Mouse (Mus musculus) neural tube, embryonic 15.5 days (tissue): ENCODE data around the gene Lrrc1. TPM values are rescaled to one million over a fixed set of nuclear protein-coding genes. Genes with fewer than 3 reads are reported as not detected.

Source experiments
- ATAC-seq: fragments of 200-750 bp; cut with Nextera tagmentation; 2 replicates; pipeline ENCODE4 v1.8.0; 2017; ENCODE audit warnings: mild to moderate bottlenecking, moderate TSS enrichment, moderate library complexity; ENCODE audit not compliant: low FRiP score
- H3K27ac ChIP-seq: fragments of 300-500 bp; sonication (generic); replicated peaks from 2 replicates; pipeline ENCODE4 v1.5.1; 2015; ENCODE audit warnings: mild to moderate bottlenecking, inconsistent platforms
- H3K27me3 ChIP-seq: fragments of 300-500 bp; sonication (generic); replicated peaks from 2 replicates; pipeline ENCODE4 v1.6.1; 2015; ENCODE audit warnings: inconsistent platforms
- H3K36me3 ChIP-seq: fragments of 300-500 bp; sonication (generic); 2 replicates; pipeline ENCODE4 v1.6.1; 2015; ENCODE audit warnings: inconsistent platforms
- H3K4me1 ChIP-seq: fragments of 300-500 bp; sonication (generic); 2 replicates; pipeline ENCODE4 v1.6.1; 2015; ENCODE audit warnings: inconsistent platforms
- H3K4me2 ChIP-seq: fragments of 300-500 bp; sonication (generic); 2 replicates; pipeline ENCODE4 v1.6.1; 2015; ENCODE audit warnings: inconsistent platforms, mild to moderate bottlenecking, moderate library complexity
- H3K4me3 ChIP-seq: fragments of 300-500 bp; sonication (generic); replicated peaks from 2 replicates; pipeline ENCODE4 v1.5.1; 2015; ENCODE audit warnings: mild to moderate bottlenecking, inconsistent platforms
- H3K9ac ChIP-seq: fragments of 300-500 bp; sonication (generic); replicated peaks from 2 replicates; pipeline ENCODE4 v1.6.1; 2015; ENCODE audit warnings: mild to moderate bottlenecking, inconsistent platforms
- H3K9me3 ChIP-seq: fragments of 300-500 bp; sonication (generic); replicated peaks from 2 replicates; pipeline ENCODE4 v1.6.1; 2016; ENCODE audit warnings: inconsistent platforms
- WGBS: fragments of 180-500 bp; shearing (Covaris S2); methylation state at CpG from one replicate; pipeline ENCODE4 v1.1.7; 2015; ENCODE audit warnings: mixed read lengths; 5-methylcytosine and 5-hydroxymethylcytosine counted together
- polyA plus RNA-seq: library from polyadenylated mRNA; unstranded; fragments of >200 nt; fragmentation: Nextera tagmentation; extraction: Ambion mirVana; gene quantifications from 2 replicates; pipeline ENCODE4 v1.2.1, GENCODE M21; 2015

Lrrc1 gene
- polyA plus RNA-seq, 1 experiment from 2014 or later: 4.8 TPM

- no peak overlapping the region for H3K27ac ChIP-seq
- H3K4me3 ChIP-seq: no peak overlapping the region
- no peaks in the 10 kb centered on the region for H3K9me3 ChIP-seq
- no peaks in the 10 kb centered on the region for H3K36me3 ChIP-seq
- WGBS: 89% methylated on average over 4 of the region's 4 CpGs
- no peak for ATAC-seq
- H3K27me3 ChIP-seq: no peaks in the 10 kb centered on the region
- no peak overlapping the region for H3K4me2 ChIP-seq
- H3K4me1 ChIP-seq: no peaks in the 10 kb centered on the region
- H3K9ac ChIP-seq: no peak overlapping the region
Observed at GRCm38 (mm10) chr9:77416486-77416885, 128.2 kb downstream of the Lrrc1 start.

DNA sequence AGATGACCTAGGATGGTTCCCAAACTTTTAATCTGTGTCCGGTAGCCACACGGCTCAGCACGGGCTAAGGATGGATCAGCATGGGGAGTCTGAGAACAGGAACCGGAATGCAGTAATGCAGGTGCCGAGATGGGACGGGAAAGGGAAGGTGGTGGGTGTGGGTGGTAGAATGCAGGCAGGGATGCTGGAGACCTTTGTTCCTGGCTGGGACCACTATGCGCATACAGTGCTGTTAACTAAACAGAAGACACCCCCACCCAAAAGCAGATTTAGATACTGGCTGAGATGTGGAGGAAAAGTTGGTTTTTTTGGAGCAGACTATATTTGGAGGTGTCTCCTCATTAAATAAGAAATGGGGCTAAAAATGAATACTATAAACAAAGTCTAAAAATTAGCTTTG, 128.7 kb downstream of the Lrrc1 start:
- H3K27me3 ChIP-seq: no peaks in the 10 kb centered on the region
- no peak overlapping the region for H3K27ac ChIP-seq
- H3K4me1 ChIP-seq: no peaks in the 10 kb centered on the region
- WGBS: 97% methylated on average over 7 of the region's 7 CpGs
- no peak for ATAC-seq
- H3K9me3 ChIP-seq: no peaks in the 10 kb centered on the region
- H3K9ac ChIP-seq: no peak overlapping the region
- no peak overlapping the region for H3K4me3 ChIP-seq
- H3K36me3 ChIP-seq: no peaks in the 10 kb centered on the region
- no peak overlapping the region for H3K4me2 ChIP-seq

DNA sequence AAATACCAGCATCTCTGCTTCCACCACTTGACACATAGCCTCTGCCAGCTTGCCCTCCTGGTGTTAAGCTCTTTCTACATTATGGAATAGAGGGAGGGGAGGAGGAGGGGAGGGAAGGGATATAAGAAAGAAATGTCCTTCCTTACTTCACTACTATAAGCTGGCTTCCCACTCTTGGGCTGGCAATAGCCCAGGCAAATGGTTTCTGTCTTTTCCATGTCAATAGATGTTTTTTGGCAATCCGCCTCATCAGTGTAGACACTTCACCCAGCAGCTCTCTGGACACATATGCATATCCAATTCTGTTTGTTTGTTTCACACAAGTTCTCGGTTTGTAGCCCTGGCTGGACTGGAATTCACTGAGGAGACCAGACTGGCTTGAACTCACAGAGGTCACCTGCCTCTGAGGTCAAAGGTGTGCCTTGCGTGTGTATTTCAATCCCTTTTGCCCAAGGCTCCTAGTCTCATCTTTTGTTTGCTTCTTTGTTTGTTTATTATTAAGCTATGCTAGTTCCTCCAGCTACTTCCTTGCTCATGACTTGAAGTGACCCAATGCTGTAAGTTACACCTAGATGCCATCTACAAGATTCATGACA, 132.7 kb downstream of the Lrrc1 start:
- Histone ChIP-seq H3K4me1 (no peaks in the 10 kb centered on the region), H3K9ac (no peak overlapping the region), H3K4me3 (no peak overlapping the region), H3K4me2 (no peak overlapping the region), H3K36me3 (no peaks in the 10 kb centered on the region), H3K27me3 (no peaks in the 10 kb centered on the region), H3K27ac (no peak overlapping the region), H3K9me3 (no peaks in the 10 kb centered on the region)
- no peak for ATAC-seq
- WGBS: 78% methylated on average over 3 of the region's 3 CpGs

DNA sequence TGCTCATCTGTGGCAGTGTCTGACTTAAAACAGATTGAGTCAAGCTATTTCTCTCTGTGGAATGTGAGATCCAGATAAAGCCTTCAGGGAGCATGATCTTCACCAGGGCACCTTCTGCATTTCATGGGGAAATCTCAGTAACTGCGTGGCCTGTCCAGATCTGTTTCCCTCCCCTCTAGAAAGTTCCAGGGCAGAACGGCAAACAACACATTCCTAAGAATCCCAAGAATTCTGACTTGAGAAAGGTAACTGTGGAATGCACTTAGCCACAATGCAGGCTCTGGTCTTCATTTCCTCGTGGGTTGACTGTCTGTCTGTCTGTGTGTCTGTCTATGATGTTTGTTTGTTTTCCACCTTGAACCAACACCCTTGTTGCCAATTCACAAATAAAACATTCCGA, 133.7 kb downstream of the Lrrc1 start:
- Histone ChIP-seq H3K4me1 (no peaks in the 10 kb centered on the region), H3K9ac (no peak overlapping the region), H3K9me3 (no peaks in the 10 kb centered on the region), H3K36me3 (no peaks in the 10 kb centered on the region), H3K27me3 (no peaks in the 10 kb centered on the region), H3K27ac (no peak overlapping the region), H3K4me2 (no peak overlapping the region), H3K4me3 (no peak overlapping the region)
- 81% methylated on average over 4 of the region's 4 CpGs for WGBS
- ATAC-seq: no peak

DNA sequence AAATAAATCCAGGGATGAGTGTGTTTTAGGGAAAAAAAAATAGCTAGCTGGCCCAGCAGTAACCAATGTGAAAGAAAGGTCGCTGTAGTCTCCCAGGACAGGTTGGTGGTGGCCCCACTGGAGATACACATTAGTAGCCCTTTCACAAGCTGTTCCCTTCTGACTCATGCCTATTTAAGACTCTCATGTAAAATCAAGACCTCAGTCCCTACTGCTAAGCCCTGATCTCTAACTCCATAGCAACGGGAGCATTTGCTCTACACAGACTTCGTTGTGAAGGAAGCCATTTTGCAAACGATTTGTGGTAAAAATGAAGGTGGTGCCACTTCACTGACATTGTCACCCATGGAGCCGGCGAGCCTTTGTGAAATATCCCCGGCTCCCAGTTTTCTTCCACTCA, 134.1 kb downstream of the Lrrc1 start:
- Histone ChIP-seq H3K36me3 (no peaks in the 10 kb centered on the region), H3K9me3 (no peaks in the 10 kb centered on the region), H3K4me2 (no peak overlapping the region), H3K27ac (no peak overlapping the region), H3K4me1 (no peaks in the 10 kb centered on the region), H3K9ac (no peak overlapping the region), H3K27me3 (no peaks in the 10 kb centered on the region), H3K4me3 (no peak overlapping the region)
- WGBS: 88% methylated on average over 7 of the region's 7 CpGs
- no peak for ATAC-seq

DNA sequence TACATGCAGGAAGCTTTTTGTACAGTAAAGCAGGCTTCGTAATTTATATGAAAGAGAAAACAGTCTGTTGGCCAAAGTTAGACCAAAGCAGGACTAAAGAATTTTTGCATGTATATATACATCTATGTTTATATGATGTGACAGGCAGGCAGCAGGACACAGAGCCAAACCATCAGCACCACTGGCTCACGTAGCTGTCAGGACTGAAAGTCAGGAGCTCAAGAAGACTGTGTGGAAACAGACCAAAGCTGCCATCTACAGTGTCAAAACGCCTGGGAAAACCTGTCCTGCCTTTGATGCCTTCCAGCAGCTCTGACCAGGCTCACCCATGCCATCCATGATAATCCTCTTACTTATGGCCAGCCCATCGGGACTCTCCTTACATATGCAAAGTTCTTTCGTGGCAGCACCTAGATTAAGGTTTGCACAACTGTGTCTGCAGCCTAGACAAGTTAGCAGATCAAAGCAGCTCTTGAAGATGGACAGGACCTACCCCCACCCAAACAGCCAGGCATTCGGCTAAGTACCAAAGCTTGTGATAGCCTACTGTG, 136.5 kb downstream of the Lrrc1 start:
- Histone ChIP-seq H3K27me3 (no peaks in the 10 kb centered on the region), H3K9ac (no peak overlapping the region), H3K27ac (no peak overlapping the region), H3K9me3 (no peaks in the 10 kb centered on the region), H3K4me2 (no peak overlapping the region), H3K4me3 (no peak overlapping the region), H3K4me1 (no peaks in the 10 kb centered on the region), H3K36me3 (no peaks in the 10 kb centered on the region)
- WGBS: 57% methylated on average over 6 of the region's 6 CpGs
- ATAC-seq: no peak

GRCm38 (mm10) chr9:77406906-77407305, 137.8 kb downstream of the Lrrc1 start:
- Histone ChIP-seq H3K4me3 (no peak overlapping the region), H3K27me3 (no peaks in the 10 kb centered on the region), H3K9ac (no peak overlapping the region), H3K9me3 (no peaks in the 10 kb centered on the region), H3K4me2 (no peak overlapping the region), H3K36me3 (no peaks in the 10 kb centered on the region), H3K27ac (no peak overlapping the region), H3K4me1 (no peaks in the 10 kb centered on the region)
- no peak for ATAC-seq
- 65% methylated on average over 7 of the region's 7 CpGs for WGBS

DNA sequence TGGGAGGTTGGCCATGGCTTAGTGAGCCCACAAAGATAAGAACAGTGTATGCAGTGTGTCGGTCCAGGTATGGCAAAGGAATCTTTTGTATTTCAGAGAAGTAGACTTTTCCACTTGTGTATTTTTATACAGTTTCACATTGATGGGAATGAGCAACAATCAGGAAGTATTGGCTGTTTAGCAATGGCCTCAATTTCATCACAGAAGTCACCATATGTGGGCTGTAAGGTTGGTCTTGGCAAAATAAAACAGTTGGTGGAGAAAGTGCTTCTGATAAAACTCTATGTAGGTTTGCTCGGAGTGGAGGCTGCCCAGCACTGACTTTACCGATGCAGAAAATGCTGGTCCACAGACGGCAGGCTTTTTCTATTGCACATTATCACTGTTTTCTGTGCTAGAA, 140.2 kb downstream of the Lrrc1 start:
- Histone ChIP-seq H3K27ac (no peak overlapping the region), H3K9ac (no peak overlapping the region), H3K4me3 (no peak overlapping the region), H3K4me1 (no peaks in the 10 kb centered on the region), H3K9me3 (no peaks in the 10 kb centered on the region), H3K4me2 (no peak overlapping the region), H3K36me3 (no peaks in the 10 kb centered on the region), H3K27me3 (no peaks in the 10 kb centered on the region)
- 91% methylated on average over 4 of the region's 4 CpGs for WGBS
- ATAC-seq: no peak

DNA sequence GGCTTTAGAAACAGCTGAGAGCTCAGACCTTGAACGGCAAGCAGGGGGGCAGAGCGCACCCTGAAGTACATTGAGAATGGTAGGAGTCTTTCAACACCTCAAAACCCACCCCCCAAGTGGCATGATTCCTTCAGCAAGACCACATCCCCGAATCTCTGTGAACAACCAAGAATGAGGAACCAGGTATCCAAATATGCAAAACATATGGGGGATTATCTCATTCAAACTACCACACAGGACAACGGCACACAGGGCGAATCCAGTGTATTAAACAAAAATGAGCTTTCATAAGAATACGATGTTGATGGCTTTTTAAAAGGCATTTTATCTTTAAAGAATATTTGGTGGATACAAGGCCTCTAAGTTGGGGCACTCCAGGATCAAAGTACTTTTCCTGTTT, 140.7 kb downstream of the Lrrc1 start:
- H3K27me3 ChIP-seq: no peaks in the 10 kb centered on the region

GRCm38 (mm10) chr9:77402971-77403370, 141.7 kb downstream of the Lrrc1 start:
- WGBS: 100% methylated on average over 1 of the region's 1 CpGs
- no peak overlapping the region for H3K4me2 ChIP-seq
- no peaks in the 10 kb centered on the region for H3K4me1 ChIP-seq
- H3K36me3 ChIP-seq: no peaks in the 10 kb centered on the region
- no peak for ATAC-seq
- no peak overlapping the region for H3K9ac ChIP-seq
- no peaks in the 10 kb centered on the region for H3K9me3 ChIP-seq
- no peak overlapping the region for H3K27ac ChIP-seq
- H3K27me3 ChIP-seq: no peaks in the 10 kb centered on the region
- H3K4me3 ChIP-seq: no peak overlapping the region

More for the DNA sequence above, 140.7 kb downstream of the Lrrc1 start:
- Histone ChIP-seq H3K9ac (no peak overlapping the region), H3K4me3 (no peak overlapping the region), H3K36me3 (no peaks in the 10 kb centered on the region), H3K9me3 (no peaks in the 10 kb centered on the region), H3K4me2 (no peak overlapping the region), H3K4me1 (no peaks in the 10 kb centered on the region), H3K27ac (no peak overlapping the region)
- WGBS: 97% methylated on average over 6 of the region's 6 CpGs
- ATAC-seq: no peak

DNA sequence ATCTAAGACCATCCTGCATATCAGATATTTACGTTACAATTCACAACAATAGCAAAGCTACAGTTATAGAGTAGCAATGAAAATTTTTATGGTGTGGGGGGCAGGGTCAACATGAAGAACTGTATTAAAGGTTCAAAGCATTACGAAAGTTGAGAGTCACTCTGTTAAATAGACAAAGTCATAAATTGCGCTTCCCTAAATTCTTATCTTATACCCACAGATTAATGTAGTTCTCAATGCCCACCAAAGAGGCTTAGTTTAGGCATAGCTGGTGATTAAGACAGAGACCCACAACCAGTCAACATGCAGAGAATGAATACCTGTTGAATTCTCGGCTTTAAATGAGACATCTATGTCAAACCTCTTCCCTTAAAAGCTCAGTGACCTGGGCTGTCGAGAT, 144.9 kb downstream of the Lrrc1 start:
- H3K36me3 ChIP-seq: no peaks in the 10 kb centered on the region
- H3K27me3 ChIP-seq: no peaks in the 10 kb centered on the region
- H3K4me3 ChIP-seq: no peak overlapping the region
- ATAC-seq: no peak
- WGBS: 95% methylated on average over 5 of the region's 5 CpGs
- no peaks in the 10 kb centered on the region for H3K4me1 ChIP-seq
- H3K9ac ChIP-seq: no peak overlapping the region
- no peaks in the 10 kb centered on the region for H3K9me3 ChIP-seq
- no peak overlapping the region for H3K4me2 ChIP-seq
- H3K27ac ChIP-seq: no peak overlapping the region

DNA sequence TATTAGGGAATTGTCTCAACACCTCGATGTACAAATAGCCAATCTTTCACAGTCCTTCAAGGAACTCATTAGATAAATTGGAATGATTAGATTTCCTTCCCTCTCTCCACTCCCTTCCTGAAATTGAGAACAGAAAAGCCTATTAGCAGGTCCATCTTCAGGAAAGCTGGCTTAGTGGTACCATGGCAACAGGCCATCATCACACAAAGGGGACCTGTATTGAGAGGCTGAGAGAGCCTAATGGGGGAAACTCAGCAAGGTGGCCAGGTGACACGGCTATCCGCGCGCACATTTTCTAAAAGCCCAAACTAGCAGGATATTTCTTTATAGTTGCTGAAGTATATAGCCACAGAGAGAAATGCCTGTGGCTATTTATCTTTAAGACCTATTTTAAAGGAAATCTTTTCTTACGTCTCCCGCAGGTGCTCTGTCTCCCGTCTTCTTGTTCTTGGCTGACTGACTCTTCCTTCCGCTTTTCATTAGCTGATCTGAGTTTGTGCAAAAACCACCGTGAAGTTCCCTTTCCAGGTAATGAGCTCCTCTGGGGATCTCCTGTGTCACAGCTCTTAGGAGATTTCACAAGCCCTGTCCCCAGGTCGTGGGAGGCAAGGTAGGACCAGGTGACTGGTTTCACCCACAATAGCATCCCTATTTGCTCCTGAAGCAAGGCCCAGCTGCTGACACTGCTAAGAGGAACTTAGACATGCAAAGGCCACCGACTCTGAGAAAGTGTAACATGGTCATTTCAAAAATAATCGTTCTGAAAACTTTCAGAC, 145.6 kb downstream of the Lrrc1 start:
- H3K27ac ChIP-seq: no peak overlapping the region
- H3K4me2 ChIP-seq: no peak overlapping the region
- no peak overlapping the region for H3K9ac ChIP-seq
- 70% methylated on average over 13 of the region's 13 CpGs for WGBS
- no peaks in the 10 kb centered on the region for H3K36me3 ChIP-seq
- H3K27me3 ChIP-seq: no peaks in the 10 kb centered on the region
- H3K4me3 ChIP-seq: no peak overlapping the region
- H3K4me1 ChIP-seq: no peaks in the 10 kb centered on the region
- peak; percentile 61; the same call in 1 of the 2 replicates for ATAC-seq
- H3K9me3 ChIP-seq: no peaks in the 10 kb centered on the region
